Mouse (Mus musculus): ENCODE results near the gene Pde3a.
A peak's percentile ranks its signal among the peaks of the same experiment; 100 is the strongest.

DNA sequence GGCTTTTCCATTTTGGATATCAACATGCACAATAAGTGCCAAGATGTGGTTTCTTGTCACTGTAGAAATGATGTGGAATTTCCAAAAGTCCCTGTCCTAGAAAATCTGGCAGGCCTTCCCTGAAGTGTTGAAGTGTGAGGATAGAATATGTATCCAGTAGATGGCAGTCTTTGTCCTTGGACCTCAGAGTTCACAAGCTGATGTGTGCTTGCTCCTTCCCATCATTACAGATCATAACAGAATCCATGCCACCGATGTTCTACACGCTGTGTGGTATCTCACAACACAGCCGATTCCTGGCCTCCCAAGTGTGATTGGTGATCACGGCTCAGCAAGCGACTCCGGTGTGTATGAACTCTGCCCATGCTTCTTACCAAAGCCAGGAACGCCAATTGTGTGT lies 238.2 kb downstream of the Pde3a start:
- TF ChIP-seq CTCF (IDR thresholded peaks at IDR 0.05; ENCODE audit: low read depth) (peak; percentile 71), EP300 (optimal IDR thresholded peaks at IDR 0.05) (no peak)

Measured in stomach, postnatal 0 days (tissue).